Mouse (Mus musculus) embryonic facial prominence, embryonic 11.5 days (tissue): ENCODE measurements around the gene Gm10436. TPM values are rescaled to one million over a fixed set of nuclear protein-coding genes. Genes with fewer than 3 reads are reported as not detected.
"Not testable (repeated sequence)": the region's sequence is repeated elsewhere in the genome, so short reads cannot be mapped to it uniquely, and the experiment has no call there.

ENCODE experiments used
- ATAC-seq: fragments of 200-750 bp; cut with Nextera tagmentation; replicated peaks from 2 replicates; pipeline ENCODE4 v1.8.0; 2017; ENCODE audit warnings: low read depth; ENCODE audit not compliant: insufficient number of reproducible peaks, low FRiP score, low TSS enrichment
- DNase-seq: peaks from one replicate; pipeline ENCODE4 v3.0.0-alpha.2; 2015; ENCODE audit warnings: low spot score
- H3K27ac ChIP-seq: fragments of 300-500 bp; sonication (generic); replicated peaks from 2 replicates; pipeline ENCODE4 v1.5.1; 2014; ENCODE audit warnings: mild to moderate bottlenecking, low read depth, low read length, control low read depth
- H3K27me3 ChIP-seq: fragments of 300-500 bp; sonication (generic); 2 replicates; pipeline ENCODE4 v1.6.1; 2014; ENCODE audit warnings: mild to moderate bottlenecking, low read length, moderate library complexity, mixed read lengths; ENCODE audit not compliant: control insufficient read depth, insufficient read depth
- H3K36me3 ChIP-seq: fragments of 300-500 bp; sonication (generic); replicated peaks from 2 replicates; pipeline ENCODE4 v1.6.1; 2014; ENCODE audit warnings: low read depth, mild to moderate bottlenecking, low read length, moderate library complexity, mixed read lengths; ENCODE audit not compliant: control insufficient read depth, insufficient read depth
- H3K4me1 ChIP-seq: fragments of 300-500 bp; sonication (generic); 2 replicates; pipeline ENCODE4 v1.6.1; 2014; ENCODE audit warnings: low read length, mixed read lengths; ENCODE audit not compliant: control insufficient read depth, insufficient read depth
- H3K4me2 ChIP-seq: fragments of 300-500 bp; sonication (generic); 2 replicates; pipeline ENCODE4 v1.6.1; 2014; ENCODE audit warnings: low read depth, mild to moderate bottlenecking, control low read depth, low read length, moderate library complexity
- H3K4me3 ChIP-seq: fragments of 300-500 bp; sonication (generic); 2 replicates; pipeline ENCODE4 v1.5.1; 2014; ENCODE audit warnings: low read depth, low read length, control low read depth
- H3K9ac ChIP-seq: fragments of 300-500 bp; sonication (generic); replicated peaks from 2 replicates; pipeline ENCODE4 v1.6.1; 2014; ENCODE audit warnings: mild to moderate bottlenecking, control low read depth, low read length
- H3K9me3 ChIP-seq: fragments of 300-500 bp; sonication (generic); replicated peaks from 2 replicates; pipeline ENCODE4 v1.6.1; 2016; ENCODE audit warnings: mild to moderate bottlenecking, low read length, inconsistent platforms, mixed read lengths; ENCODE audit not compliant: control insufficient read depth
- WGBS: fragments of 180-500 bp; shearing (Covaris S2); extraction: QIAGEN DNeasy Blood & Tissue Kit; methylation state at CpG from one replicate; pipeline ENCODE4 v1.1.7; 2014; 5-methylcytosine and 5-hydroxymethylcytosine counted together
- polyA plus RNA-seq: library from polyadenylated mRNA; unstranded; fragments of >200 nt; fragmentation: Nextera tagmentation; extraction: Ambion mirVana; gene quantifications from 2 replicates; pipeline ENCODE4 v1.2.1, GENCODE M21; 2014

Gm10436 gene
- not detected in 2 replicates for polyA plus RNA-seq

DNA sequence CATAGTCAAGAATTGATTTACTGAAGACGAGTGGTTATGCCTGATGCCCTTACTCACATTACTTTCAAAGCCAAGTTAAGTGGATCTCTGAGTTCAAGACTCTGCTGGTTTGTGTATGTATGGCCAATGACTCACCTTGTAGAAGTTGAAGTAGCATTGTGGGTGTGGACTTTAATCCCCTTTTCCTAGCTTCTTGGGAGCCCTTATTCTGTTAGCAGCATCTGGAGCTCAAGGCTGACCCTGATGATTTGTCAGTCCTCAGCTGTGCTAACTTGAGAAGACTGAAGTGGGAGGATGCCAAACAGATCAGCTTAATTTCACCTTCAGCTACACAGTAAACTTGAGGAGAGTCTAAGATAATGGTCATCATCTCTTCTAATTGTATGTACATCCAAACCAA is at the start of gene Gm10436:
TSS of gene Gm10436 (minus strand) at position 101 of the 400 bp plus-strand sequence.
- not testable (repeated sequence) for H3K4me3 ChIP-seq, H3K9ac ChIP-seq, H3K27me3 ChIP-seq, DNase-seq, H3K4me2 ChIP-seq, H3K4me1 ChIP-seq, H3K9me3 ChIP-seq, H3K36me3 ChIP-seq, ATAC-seq, H3K27ac ChIP-seq
- WGBS: 87% methylated on average over 1 of the region's 1 CpGs

GRCm38 (mm10) chr12:88219445-88219844 is 37.5 kb upstream of the Gm10436 start:
- H3K27me3 ChIP-seq: no peaks in the 10 kb centered on the region
- no peak overlapping the region for H3K9ac ChIP-seq
- no peak overlapping the region for H3K27ac ChIP-seq
- no peak overlapping the region for H3K4me2 ChIP-seq
- H3K9me3 ChIP-seq: no peaks in the 10 kb centered on the region
- H3K36me3 ChIP-seq: no peaks in the 10 kb centered on the region
- H3K4me1 ChIP-seq: no peaks in the 10 kb centered on the region
- DNase-seq (no peak), ATAC-seq (no peak)
- no peak overlapping the region for H3K4me3 ChIP-seq
- WGBS: 91% methylated on average over 3 of the region's 3 CpGs

- not testable (repeated sequence) for H3K9me3 ChIP-seq, H3K36me3 ChIP-seq, H3K4me1 ChIP-seq, H3K27ac ChIP-seq, H3K27me3 ChIP-seq, H3K4me2 ChIP-seq, DNase-seq, ATAC-seq, H3K4me3 ChIP-seq, H3K9ac ChIP-seq
Measured at GRCm38 (mm10) chr12:88218059-88218458, 36.2 kb upstream of the Gm10436 start.

- Histone ChIP-seq H3K9ac (no peak overlapping the region), H3K27ac (no peak overlapping the region), H3K4me3 (no peak overlapping the region), H3K9me3 (no peaks in the 10 kb centered on the region), H3K4me2 (no peak overlapping the region), H3K27me3 (no peaks in the 10 kb centered on the region), H3K36me3 (no peaks in the 10 kb centered on the region), H3K4me1 (no peaks in the 10 kb centered on the region)
- WGBS: 88% methylated on average over 12 of the region's 12 CpGs
- DNase-seq: no peak
- ATAC-seq: no peak
Measured at GRCm38 (mm10) chr12:88214641-88215040, 32.7 kb upstream of the Gm10436 start.

DNA sequence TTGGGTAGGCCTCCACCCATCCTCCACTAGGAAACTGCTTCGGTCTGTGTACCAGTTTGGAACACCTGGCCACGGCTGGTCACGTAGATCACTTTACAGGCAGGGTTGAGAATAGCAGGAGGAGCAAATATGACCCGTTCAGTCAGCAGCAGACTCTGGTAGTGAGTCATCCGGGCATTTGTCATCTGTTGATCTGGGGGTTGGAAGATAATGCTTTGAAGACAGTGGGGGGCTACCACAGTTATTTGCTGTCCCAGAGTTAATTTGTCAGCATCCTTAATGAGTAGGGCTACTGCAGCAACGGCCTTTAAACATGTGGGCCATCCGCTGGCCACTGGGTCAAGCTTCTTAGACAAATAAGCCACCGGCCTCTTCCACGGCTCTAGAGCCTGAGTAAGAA is 29.6 kb upstream of the Gm10436 start:
- ATAC-seq: not testable (repeated sequence)

DNA sequence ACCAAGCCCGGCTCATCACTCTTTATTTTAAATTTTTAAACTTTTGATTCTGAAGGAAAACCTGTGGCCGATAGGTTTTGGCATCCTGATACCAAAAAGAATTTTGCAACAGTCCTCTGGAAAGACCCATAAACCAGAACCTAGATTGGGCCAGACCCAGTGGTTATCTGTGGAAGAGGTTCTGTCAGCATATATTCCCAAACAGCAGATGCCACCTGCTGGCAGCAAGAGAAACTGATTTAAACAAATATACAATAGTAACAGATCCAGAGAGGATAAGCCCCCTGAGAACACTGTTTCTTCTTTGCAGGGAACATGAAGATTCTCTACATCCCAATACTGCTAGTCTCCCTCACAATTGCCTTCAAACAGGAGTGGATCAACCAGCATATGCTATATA is 20.9 kb upstream of the Gm10436 start:
- DNase-seq (no peak), ATAC-seq (no peak)
- no peaks in the 10 kb centered on the region for H3K4me1 ChIP-seq
- no peak overlapping the region for H3K9ac ChIP-seq
- H3K4me3 ChIP-seq: no peak overlapping the region
- no peak overlapping the region for H3K4me2 ChIP-seq
- H3K27me3 ChIP-seq: no peaks in the 10 kb centered on the region
- no peaks in the 10 kb centered on the region for H3K9me3 ChIP-seq
- H3K36me3 ChIP-seq: no peaks in the 10 kb centered on the region
- H3K27ac ChIP-seq: no peak overlapping the region
- 90% methylated on average over 2 of the region's 2 CpGs for whole genome bisulfite sequencing

More for the DNA sequence above, 29.6 kb upstream of the Gm10436 start:
- H3K9me3 ChIP-seq, H3K36me3 ChIP-seq, H3K27me3 ChIP-seq, H3K4me3 ChIP-seq, H3K4me1 ChIP-seq, DNase-seq, H3K9ac ChIP-seq, H3K27ac ChIP-seq, H3K4me2 ChIP-seq: not testable (repeated sequence)
- 85% methylated on average over 9 of the region's 9 CpGs for WGBS

Other genes with a start within 250 kb of the Gm10436 start
- not detected in 2 replicates for gene Gm2042, start 228.0 kb downstream of the Gm10436 start, polyA plus RNA-seq
- gene Gm2075, start 170.3 kb downstream of the Gm10436 start, polyA plus RNA-seq: not detected in 2 replicates
- not detected in 2 replicates for gene Gm6803, start 163.3 kb downstream of the Gm10436 start, polyA plus RNA-seq
- not detected in 2 replicates for gene Gm2056, start 155.1 kb downstream of the Gm10436 start, polyA plus RNA-seq
- gene Gm16368, start 98.4 kb downstream of the Gm10436 start, polyA plus RNA-seq: not detected in 2 replicates
- gene Gm8332, start 68.0 kb upstream of the Gm10436 start, polyA plus RNA-seq: not detected in 2 replicates
- gene Gm5662, start 92.4 kb upstream of the Gm10436 start, polyA plus RNA-seq: not detected in 2 replicates
- gene Gm5039, start 141.9 kb upstream of the Gm10436 start, polyA plus RNA-seq: not detected in 2 replicates
- gene Adck1, start 178.4 kb upstream of the Gm10436 start, polyA plus RNA-seq: 12.5 and 13.5 TPM in 2 replicates